Mouse (Mus musculus) embryonic stem cell, embryonic (primary cell): ENCODE measurements around the gene Mydgf.

Experiments used
- CTCF ChIA-PET, 4 experiments: fragments of 300-600 bp in 2 of 4; fragments of 350-600 bp in 2 of 4; sonication (Branson Sonifier 250); formaldehyde crosslinking; loops; one replicate each; lab custom pipeline; 2022; ENCODE audit warnings: inconsistent platforms in 2 of 4; lab: Charles Lee
- POLR2A ChIA-PET, 4 experiments: fragments of 300-600 bp in 2 of 4; fragments of 350-600 bp in 2 of 4; sonication (Branson Sonifier 250); formaldehyde crosslinking; loops; one replicate each; lab custom pipeline; 2022; ENCODE audit warnings: antibody characterized with exemption in 4 of 4, inconsistent platforms in 1 of 4; lab: Charles Lee

Mydgf gene

DNA sequence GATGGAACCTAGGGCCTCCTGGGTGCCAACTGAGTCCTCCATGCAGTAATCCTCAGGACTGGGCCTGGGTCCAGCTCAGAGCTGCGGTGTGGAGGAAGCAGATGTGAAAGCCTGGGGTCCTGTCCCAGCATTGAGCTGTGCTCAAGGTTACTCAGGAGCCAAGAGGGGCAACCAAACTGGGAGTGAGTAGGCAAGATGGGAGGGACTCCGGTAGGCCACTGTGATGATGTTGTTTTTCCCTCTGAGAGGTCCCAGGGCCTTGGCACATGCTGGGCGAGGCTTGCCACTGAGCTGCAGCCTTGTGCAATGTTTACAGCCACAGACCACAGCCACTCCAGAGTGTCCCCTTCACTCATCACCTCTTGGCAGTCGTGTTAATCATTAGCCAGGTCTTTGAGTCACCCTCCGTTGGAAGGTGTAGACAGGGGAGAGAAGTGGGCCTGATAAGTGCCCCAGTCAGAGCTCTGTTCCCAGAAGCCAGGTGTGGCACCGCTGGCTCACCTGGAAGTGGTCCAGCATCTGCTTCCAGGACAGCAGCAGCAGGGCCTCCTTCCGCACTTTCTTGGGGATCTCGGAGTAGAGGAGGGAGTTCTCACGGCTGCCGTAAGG lies 22.7 kb upstream of the Mydgf start:
- CTCF ChIA-PET, result interaction anchor here in 3 of 4 experiments (0.6 to 1.3 kb wide), 5 partner anchors 46 to 94 kb away, joined by 3 to 4 read pairs (median 4); no protein-coding TSS in a partner anchor
- POLR2A ChIA-PET, result interaction anchor here in 2 of 4 experiments (1.0 to 2.0 kb wide), 8 partner anchors 12 to 264 kb away, joined by 3 to 8 read pairs (median 4); partner anchors contain the start of genes Dpp9 (in 2 of the 2) and Hdgfl2 (in 1 of the 2)

DNA sequence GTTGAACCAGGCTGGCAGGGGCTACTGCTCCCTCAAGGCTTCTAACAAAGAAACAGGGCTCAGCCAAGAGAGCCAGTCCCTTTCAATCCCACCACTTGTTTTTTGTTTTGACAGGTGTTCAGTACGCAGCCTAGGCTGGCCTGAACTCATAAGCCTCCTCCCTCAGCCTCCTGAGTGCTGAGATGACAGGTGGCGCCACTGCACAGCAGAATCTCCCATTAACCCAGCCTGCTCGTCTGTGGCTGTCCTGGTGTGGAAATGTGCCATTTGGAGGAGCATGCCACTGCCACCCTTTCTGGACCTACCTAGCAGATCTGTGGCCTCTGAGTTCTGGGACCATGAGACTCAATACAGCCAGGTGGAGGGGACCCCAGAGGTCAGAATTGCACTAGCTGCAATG lies 20.0 kb upstream of the Mydgf start:
- ChIA-PET POLR2A (no interaction called here), CTCF (interaction anchor here in 2 of 4 experiments (1.4 to 1.6 kb wide), 2 partner anchors 9 to 52 kb away, joined by 5 read pairs; no protein-coding TSS in a partner anchor)

DNA sequence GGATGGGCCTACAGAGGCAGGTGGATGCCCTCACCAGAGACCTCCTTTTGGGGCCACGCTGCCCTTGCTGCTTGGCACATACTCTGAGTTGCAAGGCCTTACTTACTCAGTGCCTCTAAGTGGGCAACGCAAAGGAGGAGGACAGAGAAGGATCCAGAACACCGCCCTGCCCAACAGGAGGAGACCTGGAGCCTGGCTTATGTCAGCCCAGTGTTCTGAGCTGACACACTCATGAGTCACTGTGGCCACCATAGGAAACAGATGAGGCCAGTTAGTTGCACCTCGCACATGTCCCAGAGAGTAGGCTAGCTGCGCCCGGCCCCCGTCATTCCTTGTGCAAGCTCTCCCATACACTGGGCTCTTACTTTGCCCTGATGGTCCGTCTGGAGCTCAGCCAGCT lies 18.8 kb upstream of the Mydgf start:
- POLR2A ChIA-PET, result interaction anchor here in 2 of 4 experiments (0.6 to 1.4 kb wide), 6 partner anchors 16 to 378 kb away, joined by 3 to 5 read pairs (median 4); partner anchors contain the start of gene Dpp9 (in 1 of the 2)
- CTCF ChIA-PET, result interaction anchor here (0.6 to 2.5 kb wide), 7 partner anchors 20 to 382 kb away, joined by 3 to 15 read pairs (median 3); partner anchors contain the start of genes Safb (in 1 of the 4) and Safb2 (in 1 of the 4)

DNA sequence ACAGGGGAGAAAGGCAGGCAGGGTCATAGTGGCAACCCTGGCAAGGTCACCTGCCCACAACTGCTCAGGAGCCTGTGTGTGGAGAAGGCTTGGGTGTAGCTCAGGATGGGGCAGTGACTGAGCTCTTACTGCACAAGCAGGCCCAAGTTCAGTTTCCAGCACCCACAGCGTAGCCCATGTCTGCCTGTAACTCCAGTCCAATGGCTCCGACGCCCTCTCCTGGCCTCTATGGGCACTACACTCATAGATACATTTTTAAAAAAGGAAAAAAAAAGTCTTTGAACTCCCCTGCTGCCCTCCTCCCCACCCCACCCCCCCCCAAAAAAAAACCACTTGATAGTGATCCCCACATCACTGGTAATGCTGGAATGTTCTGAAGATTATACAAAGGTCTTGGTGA lies 17.9 kb upstream of the Mydgf start:
- CTCF ChIA-PET, result interaction anchor here (0.6 to 2.5 kb wide), 29 partner anchors 10 to 498 kb away, joined by 3 to 15 read pairs (median 5); partner anchors contain the start of gene Dpp9 (in 2 of the 4)
- POLR2A ChIA-PET, result interaction anchor here in 3 of 4 experiments (0.6 to 2.2 kb wide), 12 partner anchors 12 to 213 kb away, joined by 3 to 9 read pairs (median 4); partner anchors contain the start of genes Dpp9 (in 1 of the 3) and Hdgfl2 (in 1 of the 3)

DNA sequence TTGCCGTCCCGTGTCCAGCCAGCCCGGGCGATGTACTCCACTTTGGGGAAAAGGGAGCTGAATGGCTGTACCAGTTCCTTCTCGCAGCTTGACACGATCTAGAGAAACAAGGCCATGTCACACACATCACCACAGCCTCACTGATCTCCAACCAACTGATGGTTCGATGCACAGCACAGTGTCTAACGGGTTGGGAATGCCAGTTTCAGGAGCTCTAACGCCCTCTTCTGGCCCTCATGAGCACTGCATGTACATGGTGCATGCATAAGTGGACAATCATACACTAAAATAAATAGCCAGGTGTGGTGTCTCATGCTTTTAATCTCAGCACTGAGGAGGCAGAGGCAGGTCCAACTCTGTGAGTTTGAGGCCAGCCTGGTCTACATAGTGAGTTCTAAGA lies 16.9 kb upstream of the Mydgf start:
- ChIA-PET POLR2A (interaction anchor here in 3 of 4 experiments (0.6 to 2.2 kb wide), 18 partner anchors 9 to 390 kb away, joined by 3 to 9 read pairs (median 4); partner anchors contain the start of genes Dpp9 (in 1 of the 3) and Ubxn6 (in 1 of the 3)), CTCF (interaction anchor here (0.5 to 2.5 kb wide), 46 partner anchors 7 to 1574 kb away, joined by 3 to 15 read pairs (median 4); partner anchors contain the start of genes Dpp9 (in 2 of the 4), Ndufa11 (in 1 of the 4), Plin5 (in 1 of the 4) and Vmac (in 1 of the 4))

DNA sequence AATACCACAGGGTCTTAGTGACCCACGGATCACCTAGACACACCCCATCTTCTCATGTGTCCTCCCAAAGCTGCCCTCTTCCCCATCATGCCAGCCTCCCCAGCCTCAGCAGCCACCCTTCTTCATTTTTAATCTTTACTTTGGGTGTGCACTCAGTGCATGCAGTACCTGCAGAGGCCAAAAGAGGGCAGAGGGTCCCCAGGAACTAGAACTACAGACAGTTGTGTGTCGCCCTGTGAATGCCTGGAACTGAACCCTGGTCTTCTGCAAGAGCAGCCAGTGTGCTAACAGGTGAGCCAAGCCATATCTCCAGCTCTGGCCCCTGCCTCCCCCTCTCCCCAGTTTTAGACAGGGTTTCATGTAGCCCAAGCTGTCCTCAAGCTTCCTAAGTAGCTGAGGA lies 13.1 kb upstream of the Mydgf start:
- ChIA-PET POLR2A (interaction anchor here in 2 of 4 experiments (0.8 to 1.3 kb wide), 3 partner anchors 12 to 59 kb away, joined by 3 to 4 read pairs (median 3); partner anchors contain the start of gene Dpp9 (in 1 of the 2)), CTCF (interaction anchor here in 3 of 4 experiments (0.5 to 2.4 kb wide), 7 partner anchors 12 to 231 kb away, joined by 3 to 16 read pairs (median 4); no protein-coding TSS in a partner anchor)

DNA sequence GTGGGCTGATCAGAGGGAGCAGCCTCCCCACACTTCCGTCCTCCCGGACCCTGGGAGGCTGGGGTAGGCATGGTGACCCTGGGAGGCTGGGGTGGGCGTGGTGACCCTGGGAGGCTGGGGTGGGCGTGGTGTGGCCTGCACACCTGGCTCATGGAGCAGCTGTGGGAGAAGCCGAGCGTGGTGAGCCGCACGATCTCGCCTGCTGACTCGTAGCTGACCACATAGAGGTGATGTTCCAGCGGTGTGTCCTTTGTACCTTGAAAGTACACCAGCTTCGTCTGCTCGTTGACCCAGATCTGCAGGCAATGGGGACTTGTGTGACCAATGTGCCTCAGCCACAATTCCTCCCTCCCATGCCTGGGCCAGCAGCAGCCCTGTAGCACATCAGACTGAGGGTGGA lies 11.0 kb upstream of the Mydgf start:
- CTCF ChIA-PET, result interaction anchor here (0.8 to 2.3 kb wide), 18 partner anchors 9 to 359 kb away, joined by 3 to 10 read pairs (median 4); partner anchors contain the start of gene Gm20219 (in 1 of the 4)
- POLR2A ChIA-PET, result interaction anchor here in 2 of 4 experiments (0.8 to 2.1 kb wide), 16 partner anchors 9 to 98 kb away, joined by 3 to 7 read pairs (median 4); partner anchors contain the start of genes Dpp9 (in 1 of the 2) and Plin3 (in 1 of the 2)

DNA sequence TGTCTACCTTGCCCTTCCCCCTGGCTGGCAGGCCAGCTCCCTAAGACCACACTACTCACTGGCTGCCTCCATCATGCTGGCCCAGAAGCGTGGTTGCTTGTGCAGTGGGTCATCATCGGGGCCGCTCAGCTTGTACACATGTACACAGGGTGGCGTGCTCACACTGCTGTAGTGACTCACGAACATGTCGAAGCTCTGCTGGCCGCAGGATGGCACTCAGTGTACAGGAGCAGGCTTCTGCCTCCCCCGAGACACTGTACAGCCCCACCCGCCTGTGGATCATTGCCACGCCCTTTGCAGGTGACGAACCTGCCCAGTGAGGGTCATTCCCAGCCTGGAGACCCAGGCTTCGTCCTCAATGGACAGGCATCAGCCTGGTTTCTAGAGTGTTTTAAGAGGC lies 10.6 kb upstream of the Mydgf start:
- ChIA-PET POLR2A (interaction anchor here in 2 of 4 experiments (0.7 to 2.1 kb wide), 16 partner anchors 9 to 98 kb away, joined by 3 to 7 read pairs (median 4); partner anchors contain the start of genes Dpp9 (in 1 of the 2) and Plin3 (in 1 of the 2)), CTCF (interaction anchor here in 3 of 4 experiments (0.8 to 2.3 kb wide), 13 partner anchors 9 to 360 kb away, joined by 3 to 10 read pairs (median 5); partner anchors contain the start of gene Gm20219 (in 1 of the 3))

DNA sequence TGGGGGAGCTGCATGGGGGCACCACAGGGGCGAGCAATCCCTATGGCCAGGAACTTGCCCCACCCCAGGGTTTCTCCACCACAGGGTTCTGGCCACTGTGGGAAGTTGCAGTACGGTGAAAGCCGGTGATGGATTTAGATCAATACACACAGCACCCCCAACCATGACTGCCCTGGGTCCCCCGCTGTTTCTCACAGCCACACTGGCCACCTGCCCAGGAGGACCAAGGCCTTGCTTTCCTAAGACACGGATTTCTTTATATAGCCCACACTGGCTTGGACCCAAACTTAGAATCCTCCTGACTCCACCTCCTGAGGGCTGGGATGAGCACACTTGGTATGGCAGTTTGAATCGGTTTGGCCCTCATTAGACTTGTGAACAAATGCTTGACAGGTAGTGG lies 7.5 kb upstream of the Mydgf start:
- POLR2A ChIA-PET, result interaction anchor here in 2 of 4 experiments (0.6 to 0.9 kb wide), 2 partner anchors 27 to 246 kb away, joined by 3 to 7 read pairs; no protein-coding TSS in a partner anchor
- CTCF ChIA-PET, result interaction anchor here in 1 of 4 experiments (0.6 kb wide), 1 partner anchor 180 kb away, joined by 3 read pairs; no protein-coding TSS in a partner anchor

DNA sequence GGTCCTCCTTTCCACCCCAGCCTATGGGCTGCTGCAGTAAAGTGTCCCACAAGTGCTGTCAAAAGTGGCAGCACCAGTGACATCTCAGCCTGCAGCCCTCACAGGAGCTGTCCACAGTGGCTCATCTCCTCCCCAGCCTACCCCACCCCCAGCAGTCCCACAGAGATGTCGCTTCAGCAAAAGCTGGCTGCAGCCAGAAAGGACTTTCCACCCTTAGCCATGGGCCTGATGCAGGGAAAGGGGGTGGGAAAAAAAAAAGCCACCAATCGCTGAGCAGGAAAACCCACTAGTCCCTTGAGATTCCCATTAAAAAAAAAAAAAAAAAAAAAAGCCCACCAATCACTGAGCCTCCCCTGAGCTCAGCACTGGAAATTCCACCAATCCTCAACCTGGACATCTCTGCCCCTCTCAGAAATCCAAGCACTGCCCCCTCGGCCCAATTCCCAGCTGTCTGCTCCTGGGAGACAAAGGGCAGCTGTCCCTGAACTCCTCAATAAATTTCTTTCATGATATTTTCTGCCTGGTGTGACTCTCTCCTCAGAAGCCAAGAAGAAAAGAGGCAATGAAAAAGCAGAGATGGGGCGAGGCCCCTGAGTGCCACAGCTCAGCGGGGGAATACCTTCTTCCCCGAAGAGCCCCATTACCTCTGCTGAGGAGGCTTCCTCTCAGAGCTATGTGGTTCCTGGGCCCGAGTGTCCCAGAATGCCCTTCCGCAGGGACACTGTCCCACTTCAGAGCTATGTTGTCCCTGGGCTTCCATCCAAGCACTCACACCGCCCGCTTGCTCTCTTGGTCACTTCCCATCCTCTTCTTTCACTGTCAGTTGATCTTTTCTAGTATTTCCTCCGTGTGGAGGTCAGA lies 1.8 kb upstream of the Mydgf start:
- ChIA-PET POLR2A (interaction anchor here in 3 of 4 experiments (0.6 to 2.3 kb wide), 39 partner anchors 9 to 846 kb away, joined by 3 to 12 read pairs (median 4); partner anchors contain the start of genes Dpp9 (in 2 of the 3), Lonp1 (in 2 of the 3), Catsperd (in 1 of the 3) and Gm17949 (in 1 of the 3)), CTCF (interaction anchor here (0.6 to 1.2 kb wide), 22 partner anchors 9 to 502 kb away, joined by 3 to 8 read pairs (median 4); partner anchors contain the start of genes Plin4 (in 1 of the 4) and Sh3gl1 (in 1 of the 4))

DNA sequence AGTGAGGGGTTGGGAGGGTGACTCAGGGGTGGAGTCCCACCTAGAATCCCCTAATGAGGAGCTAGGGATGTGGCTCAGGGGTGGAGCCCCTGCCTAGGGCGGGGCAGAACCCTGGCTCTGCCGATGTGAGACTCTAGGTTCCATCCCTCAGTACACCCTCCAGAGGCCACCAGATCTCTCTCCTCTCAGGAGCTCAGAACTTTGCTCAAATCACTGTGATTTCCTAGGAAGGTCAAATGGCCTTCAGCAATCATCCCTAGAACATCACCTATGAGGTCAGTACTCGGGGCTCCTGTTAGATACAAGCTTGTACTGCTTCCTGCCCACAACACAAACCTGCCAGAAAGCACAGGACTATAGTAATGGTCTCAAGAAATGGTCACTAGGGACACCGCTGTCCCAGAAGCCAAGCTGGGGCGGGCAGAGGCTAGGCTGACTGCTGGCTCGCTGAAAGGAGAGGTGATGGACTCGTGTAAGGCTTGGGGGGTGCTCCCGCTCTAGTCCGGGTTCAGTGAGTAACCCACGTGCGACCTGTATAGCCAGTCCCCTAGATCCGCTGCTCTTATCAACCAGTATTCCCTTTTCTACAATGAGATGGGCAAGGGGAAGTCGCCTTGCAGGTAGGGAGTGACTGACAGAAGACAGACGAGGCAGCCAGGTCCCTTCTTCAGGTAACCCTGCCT lies 604 bp downstream of the Mydgf start:
- POLR2A ChIA-PET, result interaction anchor here in 3 of 4 experiments (0.6 to 1.6 kb wide), 29 partner anchors 8 to 231 kb away, joined by 3 to 13 read pairs (median 4); partner anchors contain the start of genes Dpp9 (in 1 of the 3), Ebi3 (in 1 of the 3), Hdgfl2 (in 1 of the 3) and Sema6b (in 1 of the 3)

DNA sequence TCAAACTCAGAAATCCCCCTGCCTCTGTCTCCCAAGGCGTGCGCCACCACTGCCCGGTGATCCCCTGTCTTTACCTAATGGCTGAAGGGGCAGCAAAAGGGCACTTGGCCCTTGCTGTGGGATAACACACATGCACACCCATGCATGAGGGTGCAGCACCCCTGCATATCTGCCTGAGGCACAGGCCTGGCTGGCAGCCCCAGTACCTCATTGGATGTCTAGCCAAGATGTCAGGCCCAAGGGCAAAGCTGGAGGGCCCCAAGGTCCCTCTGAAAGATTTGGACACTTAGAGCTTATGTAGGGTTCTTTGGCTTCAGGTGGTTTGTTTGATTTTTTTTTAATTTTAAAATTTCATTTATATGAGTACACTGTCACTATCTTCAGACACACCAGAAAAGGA lies 8.3 kb downstream of the Mydgf start:
- CTCF ChIA-PET, result interaction anchor here in 1 of 4 experiments (0.6 kb wide), 1 partner anchor 53 kb away, joined by 4 read pairs; no protein-coding TSS in a partner anchor
- POLR2A ChIA-PET, result interaction anchor here in 2 of 4 experiments (0.7 to 2.5 kb wide), 8 partner anchors 8 to 97 kb away, joined by 3 to 13 read pairs (median 4); no protein-coding TSS in a partner anchor

More for the DNA sequence above, 604 bp downstream of the Mydgf start:
- CTCF ChIA-PET, result interaction anchor here in 3 of 4 experiments (0.6 to 1.8 kb wide), 12 partner anchors 11 to 489 kb away, joined by 3 to 9 read pairs (median 3); no protein-coding TSS in a partner anchor

DNA sequence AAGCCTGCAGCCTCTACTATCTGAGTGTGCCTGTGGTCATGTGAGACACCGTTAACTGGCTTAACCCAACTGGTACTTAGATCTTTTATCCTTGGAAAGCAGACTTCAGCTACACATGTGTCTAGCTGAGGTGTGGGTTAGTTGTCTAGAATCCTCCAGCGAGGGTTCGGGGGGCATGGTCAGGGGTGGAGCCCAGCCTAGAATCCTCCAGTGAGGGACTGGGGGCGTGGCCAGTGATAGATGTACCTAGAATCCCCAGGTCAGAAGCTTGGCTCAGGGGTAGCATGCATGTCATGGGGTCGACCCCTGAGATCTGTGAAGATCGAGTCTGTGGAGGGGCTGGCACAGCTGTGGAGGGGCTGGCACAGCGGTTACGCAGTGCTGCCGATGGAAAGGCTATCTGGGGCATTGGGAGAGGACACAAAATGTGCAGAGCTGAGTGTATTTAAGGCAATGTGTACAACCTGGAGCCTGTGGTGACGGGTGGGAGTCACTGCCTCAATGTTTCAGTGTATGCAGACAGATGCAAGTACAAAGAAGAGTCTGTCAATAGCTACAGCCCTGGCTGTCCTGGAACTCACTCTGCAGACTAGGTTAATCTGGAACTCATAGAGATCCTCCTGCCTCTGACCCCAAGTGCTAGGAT lies 10.2 kb downstream of the Mydgf start:
- CTCF ChIA-PET, result interaction anchor here (0.8 to 1.6 kb wide), 7 partner anchors 28 to 108 kb away, joined by 3 to 4 read pairs (median 3); no protein-coding TSS in a partner anchor
- POLR2A ChIA-PET, result interaction anchor here in 3 of 4 experiments (0.7 to 2.9 kb wide), 23 partner anchors 8 to 161 kb away, joined by 3 to 13 read pairs (median 3); partner anchors contain the start of genes Dpp9 (in 1 of the 3) and Kdm4b (in 1 of the 3)

DNA sequence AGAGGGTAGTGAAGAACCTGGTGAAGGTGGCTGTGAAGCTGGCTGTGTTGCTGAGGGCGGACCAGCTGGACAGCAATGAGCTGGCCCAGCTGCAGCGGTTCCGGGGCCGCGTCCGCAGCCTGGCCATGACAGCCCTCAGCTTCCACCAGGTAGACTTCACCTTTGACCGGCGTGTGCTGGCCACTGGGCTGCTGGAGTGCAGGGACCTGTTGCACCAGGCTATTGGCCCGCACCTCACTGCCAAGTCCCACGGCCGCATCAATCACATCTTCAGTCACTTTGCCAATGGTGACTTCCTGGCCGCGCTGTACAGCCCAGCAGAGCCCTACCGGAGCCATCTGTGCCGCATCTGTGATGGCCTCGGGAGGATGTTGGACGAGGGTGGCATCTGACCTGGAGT lies 11.8 kb downstream of the Mydgf start:
- CTCF ChIA-PET, result interaction anchor here in 1 of 4 experiments (0.7 kb wide), 1 partner anchor 55 kb away, joined by 9 read pairs; no protein-coding TSS in a partner anchor

DNA sequence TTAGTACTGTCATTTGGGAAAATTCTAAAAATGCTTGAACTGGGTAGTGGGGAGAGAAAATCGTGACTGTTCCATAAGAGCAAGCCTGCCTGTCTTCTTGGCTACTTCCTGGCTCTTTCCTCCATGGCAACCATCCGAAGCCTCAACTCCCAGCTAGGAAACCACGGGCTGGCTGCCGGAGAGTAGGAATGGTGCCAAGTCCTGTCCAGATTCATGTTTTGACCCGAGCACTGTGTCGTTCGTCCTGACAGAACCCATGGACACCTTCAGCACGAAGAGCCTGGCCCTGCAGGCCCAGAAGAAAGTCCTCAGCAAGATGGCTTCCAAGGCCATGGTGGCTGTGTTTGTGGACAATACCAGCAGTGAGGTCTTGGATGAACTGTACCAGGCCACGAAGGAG lies 12.3 kb downstream of the Mydgf start:
- ChIA-PET CTCF (interaction anchor here in 1 of 4 experiments (0.7 kb wide), 1 partner anchor 55 kb away, joined by 9 read pairs; no protein-coding TSS in a partner anchor), POLR2A (interaction anchor here in 2 of 4 experiments (0.6 to 1.8 kb wide), 5 partner anchors 10 to 80 kb away, joined by 3 to 5 read pairs (median 4); no protein-coding TSS in a partner anchor)

More for the DNA sequence above, 11.8 kb downstream of the Mydgf start:
- POLR2A ChIA-PET, result interaction anchor here in 1 of 4 experiments (1.5 to 2.9 kb wide), 2 partner anchors 9 to 13 kb away, joined by 3 to 12 read pairs; no protein-coding TSS in a partner anchor
